Mouse (Mus musculus): ENCODE results near the gene Ermap.

Ermap gene

GRCm38 (mm10) chr4:119185771-119186170 lies 4.0 kb downstream of the Ermap start:
- no peak for DNase-seq (ENCODE audit: low read depth)

GRCm38 (mm10) chr4:119183525-119183924 lies 6.3 kb downstream of the Ermap start:
- no peak for DNase-seq (ENCODE audit: low read depth)

DNA sequence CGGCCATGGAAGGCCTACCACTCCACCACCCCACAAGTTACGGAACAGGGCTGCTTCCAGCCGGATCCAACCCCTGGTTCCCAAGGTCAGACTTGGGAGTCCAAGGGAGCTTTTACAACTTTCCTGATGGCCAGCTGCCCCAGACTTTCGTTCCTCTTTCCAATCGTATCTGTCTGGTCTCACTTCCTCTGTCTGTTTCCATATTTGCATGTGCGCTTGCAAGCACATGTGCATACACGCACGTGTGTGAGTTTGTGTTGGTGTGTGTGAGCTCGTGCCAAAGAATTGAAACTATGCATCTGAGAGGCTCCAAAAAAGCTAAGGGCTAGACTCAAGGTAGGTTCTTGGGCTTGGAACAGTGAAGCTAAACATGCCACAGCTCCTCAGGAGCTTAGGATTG lies 8.4 kb downstream of the Ermap start:
- no peak for DNase-seq (ENCODE audit: low read depth)

DNA sequence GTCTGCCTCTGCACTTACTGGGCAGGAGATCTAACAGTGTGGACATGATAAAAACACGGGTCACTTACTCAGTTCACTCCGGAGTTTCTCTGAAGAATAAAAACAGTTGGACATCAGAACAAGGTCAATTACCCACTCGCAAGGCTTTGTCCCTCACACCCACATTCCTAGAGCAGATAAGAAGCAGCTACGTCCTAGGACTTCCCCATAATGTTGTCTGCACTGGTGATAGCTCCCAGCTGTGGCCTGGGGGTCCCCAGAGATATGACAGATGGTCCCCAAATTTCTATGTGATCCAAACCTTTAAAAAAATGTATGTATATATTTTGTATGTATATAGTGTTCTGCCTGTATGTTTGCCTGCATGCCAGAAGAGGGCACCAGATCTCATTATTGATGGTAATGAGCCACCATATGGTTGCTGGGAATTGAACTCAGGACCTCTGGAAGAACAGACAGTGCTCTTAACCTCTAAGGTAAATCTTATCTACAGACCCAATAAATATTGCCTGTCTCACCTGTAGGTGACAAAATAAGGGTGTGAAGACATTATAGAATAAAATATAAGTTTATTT lies 9.6 kb downstream of the Ermap start:
- DNase-seq (ENCODE audit: low read depth) = no peak

- no peak for DNase-seq (ENCODE audit: low read depth)
These were observed 11.5 kb downstream of the Ermap start for GRCm38 (mm10) chr4:119178331-119178730.

DNA sequence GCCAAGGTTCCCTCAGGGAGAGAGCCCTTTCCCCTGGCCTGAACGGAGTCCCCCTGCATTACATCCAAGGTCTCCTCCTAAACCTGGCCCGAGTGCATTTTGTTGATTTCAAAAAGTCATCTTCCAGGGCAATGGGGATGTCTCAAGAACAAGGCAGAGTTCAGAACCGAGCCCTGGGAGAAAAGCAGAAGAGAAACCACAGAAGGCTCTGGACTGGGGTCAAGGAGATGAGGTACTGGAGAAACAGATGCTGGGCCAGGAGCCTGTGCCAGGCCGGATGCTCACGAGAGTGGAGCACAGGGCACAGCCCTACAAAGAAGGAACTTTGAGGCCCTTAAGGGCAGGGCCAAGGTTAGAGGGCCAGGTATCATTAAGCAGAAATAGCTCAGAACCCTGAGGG lies 12.1 kb downstream of the Ermap start:
- no peak for DNase-seq (ENCODE audit: low read depth)

DNA sequence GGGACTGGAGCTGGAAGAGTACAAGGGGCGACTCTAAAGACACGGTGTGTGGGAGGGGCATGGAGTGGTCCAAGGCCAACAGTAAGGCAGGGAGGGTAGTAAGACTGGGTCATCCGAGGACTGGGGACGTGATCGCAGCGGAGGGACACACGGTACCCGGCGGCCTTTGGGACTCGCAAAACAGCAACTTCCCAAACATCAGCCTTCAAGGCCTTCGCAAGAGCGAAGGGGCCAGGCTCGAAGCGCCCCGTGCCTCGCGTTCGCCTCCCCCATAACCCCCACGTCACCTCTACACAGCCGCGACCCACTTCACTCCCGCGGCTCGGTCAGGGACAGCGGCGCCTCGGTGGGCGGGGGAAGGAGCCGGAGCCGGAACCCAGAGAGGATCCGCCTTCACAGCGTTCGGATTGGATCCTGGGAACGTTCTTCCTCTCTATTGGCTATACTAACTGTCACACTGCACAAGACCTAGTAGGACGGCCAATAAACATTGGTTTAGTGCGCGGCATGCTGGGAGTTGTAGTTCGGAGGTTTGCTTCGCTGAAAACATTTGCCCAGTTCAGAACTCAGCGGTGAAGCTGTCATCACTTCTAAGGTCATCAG lies 15.9 kb downstream of the Ermap start, which contains the start of gene Zfp691:
Gene Zfp691, minus strand, starts transcription at position 345 of the 603 bp plus-strand sequence.
- DNase-seq (ENCODE audit: low read depth) = peak; percentile 92

GRCm38 (mm10) chr4:119172919-119173650 lies 16.7 kb downstream of the Ermap start:
- DNase-seq (ENCODE audit: low read depth) = no peak

- DNase-seq (ENCODE audit: low read depth) = peak; percentile 92
These were observed 22.1 kb downstream of the Ermap start for GRCm38 (mm10) chr4:119167663-119168062.

DNA sequence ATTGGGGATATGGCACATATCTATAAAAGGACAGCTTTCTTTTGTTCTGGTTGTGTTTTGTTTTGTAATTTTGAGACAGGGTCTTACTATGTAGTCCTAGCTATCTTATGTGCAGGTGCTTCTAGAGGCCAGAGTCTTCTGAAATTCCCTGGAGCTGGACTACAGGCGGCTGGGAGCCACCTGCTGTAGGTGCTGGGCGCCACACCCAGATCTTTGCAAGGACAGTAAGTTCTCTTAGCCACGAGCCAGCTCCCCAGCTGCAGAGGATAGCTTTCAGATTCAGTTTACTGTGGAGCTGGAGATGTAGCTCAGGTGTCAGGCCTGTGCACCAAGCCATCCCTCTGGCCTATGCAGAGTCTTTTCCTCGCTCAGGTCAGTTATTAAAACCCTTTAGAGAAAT lies 22.7 kb downstream of the Ermap start:
- DNase-seq (ENCODE audit: low read depth) = no peak

DNA sequence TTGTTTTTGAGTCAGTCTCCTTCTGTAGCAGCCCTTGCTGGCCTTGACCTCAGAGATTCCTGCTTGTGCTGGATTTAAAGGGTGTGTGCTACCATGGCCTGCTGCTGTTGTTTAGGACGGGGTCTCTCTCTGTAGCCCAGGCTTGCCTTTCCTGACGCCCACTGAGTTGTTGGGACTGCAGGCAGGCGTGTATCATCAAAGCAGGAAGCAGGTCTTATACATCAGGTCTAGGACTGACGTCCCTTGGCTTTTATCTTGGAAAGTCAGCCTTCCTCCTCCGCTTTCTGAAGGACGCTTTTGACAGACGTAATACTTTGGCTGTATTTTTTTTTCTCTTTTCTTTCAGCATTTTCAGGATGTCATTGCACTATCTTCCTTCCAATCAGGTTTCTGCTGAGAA lies 23.9 kb downstream of the Ermap start:
- no peak for DNase-seq (ENCODE audit: low read depth)

DNA sequence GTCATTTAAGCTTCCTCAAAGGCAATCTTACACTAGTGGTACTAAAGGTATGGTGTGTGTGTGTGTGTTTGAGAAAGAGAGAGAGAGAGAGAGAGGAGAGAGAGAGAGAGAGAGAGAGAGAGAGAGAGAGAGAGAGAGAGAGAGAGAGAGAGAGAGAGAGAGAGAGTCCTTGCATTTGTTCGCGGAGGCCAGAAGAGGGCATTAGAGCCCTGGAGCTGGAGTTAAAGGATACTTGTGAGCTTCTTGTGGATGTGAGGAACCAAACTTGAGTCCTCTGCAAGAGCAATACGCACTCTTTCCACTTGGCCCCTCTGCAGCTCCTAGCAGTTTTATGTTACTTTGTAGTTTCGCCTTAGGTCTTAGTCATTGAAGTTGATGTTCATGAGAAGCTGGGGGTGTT lies 26.8 kb downstream of the Ermap start:
- DNase-seq (ENCODE audit: low read depth) = no peak

GRCm38 (mm10) chr4:119161358-119161757 lies 28.5 kb downstream of the Ermap start:
- no peak for DNase-seq (ENCODE audit: low read depth)

DNA sequence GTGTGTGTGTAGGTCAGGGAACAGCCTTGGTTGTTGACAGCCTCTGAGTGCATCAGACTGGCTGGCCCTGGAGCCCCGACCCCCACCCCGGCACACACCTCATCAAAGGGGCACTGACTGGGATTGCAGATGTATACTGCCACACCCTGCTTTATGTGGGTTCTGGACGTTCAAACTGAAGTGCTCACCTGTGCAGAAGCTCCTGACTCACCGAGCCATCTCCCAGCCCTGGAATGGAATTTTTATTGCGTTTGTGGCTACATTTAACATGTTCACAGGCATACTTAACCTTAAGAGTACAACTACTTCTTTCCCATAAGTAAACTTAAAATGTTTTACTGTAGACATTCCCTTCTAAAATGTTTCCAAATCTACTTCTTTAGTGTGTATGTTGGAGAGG lies 31.9 kb downstream of the Ermap start:
- DNase-seq (ENCODE audit: low read depth) = no peak

- DNase-seq (ENCODE audit: low read depth) = peak; percentile 68
These were observed 32.6 kb downstream of the Ermap start for GRCm38 (mm10) chr4:119157186-119157585.

- DNase-seq (ENCODE audit: low read depth) = no peak
These were observed 41.1 kb downstream of the Ermap start for GRCm38 (mm10) chr4:119148741-119149140.

GRCm38 (mm10) chr4:119147347-119147746 lies 42.5 kb downstream of the Ermap start:
- DNase-seq (ENCODE audit: low read depth) = no peak

DNA sequence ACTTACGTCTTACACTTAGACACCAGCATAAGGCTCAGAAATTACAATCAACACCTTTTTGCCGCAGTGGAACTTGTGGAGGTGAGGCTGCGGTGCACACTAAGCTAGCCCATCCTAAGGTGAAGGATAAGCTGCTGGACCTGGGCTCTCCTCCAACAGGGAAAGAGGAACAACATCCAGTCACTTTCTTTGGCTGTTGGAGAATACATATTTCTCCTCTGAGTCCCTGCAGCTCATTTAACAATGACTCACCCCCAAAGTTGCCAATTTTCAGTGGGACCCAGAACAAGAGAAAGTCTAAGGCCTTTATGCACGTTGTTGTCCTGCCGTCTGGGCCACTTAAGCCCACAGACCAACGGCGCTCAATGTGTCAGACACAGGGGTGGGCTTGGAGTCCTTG lies 43.0 kb downstream of the Ermap start:
- no peak for DNase-seq (ENCODE audit: low read depth)

GRCm38 (mm10) chr4:119142230-119142871 lies 47.5 kb downstream of the Ermap start:
- DNase-seq (ENCODE audit: low read depth) = peak; percentile 74

GRCm38 (mm10) chr4:119141191-119141590 lies 48.6 kb downstream of the Ermap start:
- DNase-seq (ENCODE audit: low read depth) = no peak

DNA sequence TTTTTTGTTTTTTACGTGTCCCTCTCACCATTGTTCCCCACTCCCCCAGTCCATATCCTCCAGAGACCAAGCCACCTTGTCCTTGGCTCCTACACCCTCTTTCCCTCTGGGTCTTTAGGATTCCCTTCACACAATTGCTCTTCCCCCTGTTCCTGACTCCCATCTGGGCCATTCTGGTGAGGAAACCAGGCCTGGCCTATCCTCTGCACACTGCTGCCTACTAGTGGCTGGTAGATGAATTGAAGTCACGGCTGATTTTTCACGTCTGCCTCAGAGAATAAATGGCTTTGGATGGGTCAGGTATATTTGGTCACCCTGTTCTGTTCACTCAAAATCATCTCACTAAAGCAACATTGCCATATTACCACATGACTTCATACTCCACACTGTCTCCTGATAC lies 49.7 kb downstream of the Ermap start:
- no peak for DNase-seq (ENCODE audit: low read depth)

DNA sequence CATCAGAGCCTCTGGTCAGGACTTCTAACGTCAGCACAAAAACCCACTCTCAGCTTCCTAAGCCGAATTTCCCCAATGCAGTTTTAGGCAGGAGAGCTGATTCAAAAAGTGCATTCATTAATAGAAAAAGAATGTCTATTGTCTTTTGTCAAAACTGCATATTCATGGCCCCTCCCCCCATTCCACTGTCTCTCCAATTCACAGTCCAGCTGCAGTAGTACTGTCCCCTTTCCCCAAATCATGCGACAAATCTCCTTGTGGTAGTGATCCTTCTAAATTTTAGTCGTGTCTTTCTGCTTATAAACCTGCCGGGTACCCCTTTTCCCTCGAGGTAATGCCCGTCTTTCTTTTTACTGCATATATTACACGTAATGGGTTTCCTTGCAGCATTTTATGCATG lies 51.0 kb downstream of the Ermap start:
- no peak for DNase-seq (ENCODE audit: low read depth)

DNA sequence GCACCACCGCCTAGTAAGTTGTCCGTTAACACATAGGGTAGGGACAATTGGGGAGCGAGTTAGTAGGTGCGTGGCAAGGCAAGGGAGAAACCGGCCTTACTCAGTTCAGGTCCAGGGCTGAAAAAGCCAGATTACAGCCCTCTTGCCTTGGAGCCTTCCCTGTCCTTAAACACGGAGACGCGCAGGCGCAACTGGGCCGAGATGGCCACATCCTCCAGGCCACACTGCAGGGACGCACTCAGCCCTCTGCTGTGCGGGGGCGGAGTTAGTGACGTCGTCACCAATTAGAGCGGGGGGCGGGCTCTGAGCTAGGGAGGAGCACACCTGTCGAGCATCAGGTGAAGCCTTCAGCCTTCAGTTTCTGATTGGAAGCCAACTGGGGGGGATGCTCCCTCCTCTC lies 51.6 kb downstream of the Ermap start:
- no peak for DNase-seq (ENCODE audit: low read depth)

All from c-Kit-positive CD71-negative TER-119-negative erythroid progenitor cells, embryonic 14.5 days (primary cell).